In the genomic region with DNA sequence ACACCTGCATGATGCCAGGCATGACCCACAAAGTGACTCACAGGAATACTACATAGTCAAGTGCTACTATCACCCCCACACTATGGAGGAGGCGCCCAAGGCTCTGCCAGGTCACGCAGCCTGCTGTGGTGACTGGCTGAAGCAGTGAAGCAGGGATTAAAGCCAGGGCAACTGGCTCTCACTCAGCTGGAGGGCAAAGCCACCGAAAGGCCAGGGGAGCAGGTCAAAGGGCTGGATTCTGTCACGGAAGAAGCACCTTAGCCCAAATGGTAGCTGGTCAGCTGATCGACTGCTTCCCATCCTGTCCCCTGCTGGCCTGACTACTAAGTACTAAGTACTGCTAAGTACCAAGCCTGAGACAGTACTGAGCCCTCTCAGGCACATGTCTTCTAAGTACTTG, we compare ENCODE assay signal across 29 mouse cellular contexts.
DNase-seq lines count a peak whose midpoint lies in the region; ATAC-seq and TF ChIP-seq lines count a peak whose summit lies in the region.
"Had no signal": no experiment of that assay in that cellular context is flagged by ENCODE, and none has a peak within 500 bp of the region (broad histone marks: within the 10 kb centered on the region; RNA-seq: fewer than 3 reads in every experiment).

No protein-coding gene starts in this region.

- no peak for TF ChIP-seq EP300 in stomach, postnatal 0 days (optimal IDR thresholded peaks at IDR 0.05)

- DNase-seq in adrenal gland, adult 2 months = peak; percentile 24
- DNase-seq in adrenal gland, postnatal 4 days (ENCODE audit: low spot score in 2 of 2) = no peak
- peak; percentile 31 for DNase-seq in kidney, adult 18-20 months
- DNase-seq in kidney, postnatal 14 days = no peak
- DNase-seq in kidney, adult 9 months = peak; percentile 59
- DNase-seq in stomach, postnatal 0 days (ENCODE audit: low spot score) = no peak
- DNase-seq: adrenal gland, adult 8-10 months; cerebellum, adult 11-12 months; cerebellum, adult 8-10 months; cerebellum, postnatal 36 days; embryo, embryonic 11 days; gastrocnemius, postnatal 25 days; heart, adult 18-20 months; heart, postnatal 10 days; heart, postnatal 36 days had no signal

- WGBS in kidney, embryonic 14.5 days = 72% methylated on average over 5 of the region's 5 CpGs
- WGBS in stomach, embryonic 15.5 days = 90% methylated on average over 5 of the region's 5 CpGs
- 89% methylated on average over 5 of the region's 5 CpGs for whole genome bisulfite sequencing in stomach, postnatal 0 days

- H3K36me3 ChIP-seq in kidney, embryonic 14.5 days (ENCODE audit: control insufficient read depth, insufficient read depth, low read length) = peaks cover 77% of the 10 kb centered on the region
- peaks cover 54% of the 10 kb centered on the region for H3K36me3 ChIP-seq in stomach, embryonic 15.5 days
- peaks cover 30% of the 10 kb centered on the region for H3K36me3 ChIP-seq in stomach, postnatal 0 days (ENCODE audit: control insufficient read depth, insufficient read depth, low read length)
- H3K36me3 ChIP-seq: G1E had no signal

- H3K4me1 ChIP-seq in kidney, embryonic 14.5 days (ENCODE audit: control insufficient read depth, insufficient read depth, low read length) = no peaks in the 10 kb centered on the region
- no peaks in the 10 kb centered on the region for H3K4me1 ChIP-seq in stomach, embryonic 15.5 days
- no peaks in the 10 kb centered on the region for H3K4me1 ChIP-seq in stomach, postnatal 0 days (replicated peaks; ENCODE audit: control insufficient read depth, insufficient read depth)
- H3K4me1 ChIP-seq: embryonic facial prominence, embryonic 10.5 days; embryonic facial prominence, embryonic 13.5 days; forebrain, embryonic 12.5 days; forebrain, embryonic 15.5 days; heart, embryonic 12.5 days; heart, embryonic 15.5 days; hindbrain, embryonic 10.5 days; hindbrain, embryonic 13.5 days had no signal

- no peak overlapping the region for H3K4me2 ChIP-seq in kidney, embryonic 14.5 days (replicated peaks; ENCODE audit: low read depth, low read length)
- H3K4me2 ChIP-seq in stomach, embryonic 15.5 days = no peak overlapping the region
- no peak overlapping the region for H3K4me2 ChIP-seq in stomach, postnatal 0 days (replicated peaks; ENCODE audit: low read depth)
- H3K4me2 ChIP-seq: embryonic facial prominence, embryonic 13.5 days; forebrain, embryonic 12.5 days; forebrain, embryonic 15.5 days; heart, embryonic 12.5 days; heart, embryonic 15.5 days; hindbrain, embryonic 13.5 days had no signal

- TF ChIP-seq CTCF in stomach, postnatal 0 days (IDR thresholded peaks at IDR 0.05; ENCODE audit: low read depth) = no peak

- H3K27ac ChIP-seq in kidney, embryonic 14.5 days (ENCODE audit: low read depth, low read length) = no peak overlapping the region
- H3K27ac ChIP-seq in stomach, embryonic 15.5 days = no peak overlapping the region
- H3K27ac ChIP-seq in stomach, postnatal 0 days (replicated peaks) = no peak overlapping the region
- H3K27ac ChIP-seq: embryonic facial prominence, embryonic 10.5 days; embryonic facial prominence, embryonic 13.5 days; forebrain, embryonic 12.5 days; forebrain, embryonic 15.5 days; heart, embryonic 15.5 days; hindbrain, embryonic 10.5 days; hindbrain, embryonic 13.5 days had no signal

- H3K4me3 ChIP-seq in kidney, embryonic 14.5 days (ENCODE audit: low read length) = no peak overlapping the region
- no peak overlapping the region for H3K4me3 ChIP-seq in stomach, embryonic 15.5 days (replicated peaks)
- no peak overlapping the region for H3K4me3 ChIP-seq in stomach, postnatal 0 days (ENCODE audit: low read depth, low read length)
- H3K4me3 ChIP-seq: embryonic facial prominence, embryonic 10.5 days; embryonic facial prominence, embryonic 13.5 days; erythroblast, embryonic 14.5 days; forebrain, embryonic 12.5 days; forebrain, embryonic 15.5 days; heart, embryonic 12.5 days; heart, embryonic 15.5 days; hindbrain, embryonic 10.5 days; hindbrain, embryonic 13.5 days had no signal

- ATAC-seq in kidney, embryonic 14.5 days (ENCODE audit: low FRiP score, low TSS enrichment) = no peak
- ATAC-seq in stomach, embryonic 15.5 days (ENCODE audit: insufficient read depth, low FRiP score, low read depth) = 0 out of 2 replicates have a peak, but pooled peaks have one; percentile 27
- ATAC-seq in stomach, postnatal 0 days (ENCODE audit: low FRiP score, low TSS enrichment) = no peak
- ATAC-seq: forebrain, embryonic 15.5 days; hindbrain, embryonic 16.5 days had no signal

- no peak overlapping the region for H3K9ac ChIP-seq in kidney, embryonic 14.5 days (ENCODE audit: low read depth, low read length)
- H3K9ac ChIP-seq in stomach, embryonic 15.5 days = no peak overlapping the region
- H3K9ac ChIP-seq in stomach, postnatal 0 days (ENCODE audit: low read length) = no peak overlapping the region
- H3K9ac ChIP-seq: embryonic facial prominence, embryonic 13.5 days; forebrain, embryonic 12.5 days; forebrain, embryonic 15.5 days; heart, embryonic 12.5 days; heart, embryonic 15.5 days; hindbrain, embryonic 13.5 days had no signal

- no peaks in the 10 kb centered on the region for H3K9me3 ChIP-seq in kidney, embryonic 14.5 days (ENCODE audit: control insufficient read depth, low read length)
- no peaks in the 10 kb centered on the region for H3K9me3 ChIP-seq in stomach, embryonic 15.5 days
- no peaks in the 10 kb centered on the region for H3K9me3 ChIP-seq in stomach, postnatal 0 days (ENCODE audit: control insufficient read depth, low read length)
- H3K9me3 ChIP-seq: embryonic facial prominence, embryonic 10.5 days; embryonic facial prominence, embryonic 13.5 days; forebrain, embryonic 12.5 days; forebrain, embryonic 15.5 days; G1E; heart, embryonic 12.5 days; heart, embryonic 15.5 days; hindbrain, embryonic 10.5 days; hindbrain, embryonic 13.5 days had no signal

- no peaks in the 10 kb centered on the region for H3K27me3 ChIP-seq in kidney, embryonic 14.5 days (ENCODE audit: control insufficient read depth, insufficient read depth, low read length)
- no peaks in the 10 kb centered on the region for H3K27me3 ChIP-seq in stomach, embryonic 15.5 days (replicated peaks)
- no peaks in the 10 kb centered on the region for H3K27me3 ChIP-seq in stomach, postnatal 0 days (ENCODE audit: control insufficient read depth, insufficient read depth, low read length)
- H3K27me3 ChIP-seq: CH12.LX; embryonic facial prominence, embryonic 13.5 days; forebrain, embryonic 12.5 days; forebrain, embryonic 15.5 days; heart, embryonic 12.5 days; heart, embryonic 15.5 days; hindbrain, embryonic 13.5 days had no signal

Comparison
In these comparisons a context has a peak if more than half of its experiments do, and no peak if none do; other contexts are left out.
1. DNase-seq: peak in adrenal gland, adult 2 months (single experiment), kidney, adult 18-20 months (single experiment) and kidney, adult 9 months (single experiment); none in adrenal gland, postnatal 4 days (0 of 2), kidney, postnatal 14 days (single experiment) and stomach, postnatal 0 days (single experiment).